Mouse (Mus musculus) midbrain, embryonic 14.5 days (tissue): ENCODE results near the gene Snx30. TPM values are rescaled to one million over a fixed set of nuclear protein-coding genes. Genes with fewer than 3 reads are reported as not detected.

ENCODE experiments used
- ATAC-seq: fragments of 200-750 bp; cut with Nextera tagmentation; 2 replicates; pipeline ENCODE4 v1.8.0; 2017; ENCODE audit warnings: moderate number of reproducible peaks, moderate library complexity; ENCODE audit not compliant: low FRiP score, low TSS enrichment
- DNase-seq: peaks from one replicate; pipeline ENCODE4 v3.0.0-alpha.2; 2015
- H3K27ac ChIP-seq: fragments of 300-500 bp; sonication (generic); replicated peaks from 2 replicates; pipeline ENCODE4 v1.5.1; 2014; ENCODE audit warnings: mild to moderate bottlenecking, low read depth, low read length, moderate library complexity
- H3K27me3 ChIP-seq: fragments of 300-500 bp; sonication (generic); 2 replicates; pipeline ENCODE4 v1.6.1; 2014; ENCODE audit warnings: low read length, control low read depth, mixed read lengths; ENCODE audit not compliant: control insufficient read depth, insufficient read depth
- H3K36me3 ChIP-seq: fragments of 300-500 bp; sonication (generic); 2 replicates; pipeline ENCODE4 v1.6.1; 2014; ENCODE audit warnings: low read length, control low read depth; ENCODE audit not compliant: control insufficient read depth, insufficient read depth
- H3K4me1 ChIP-seq: fragments of 300-500 bp; sonication (generic); 2 replicates; pipeline ENCODE4 v1.6.1; 2014; ENCODE audit warnings: mild to moderate bottlenecking, antibody characterized with exemption, low read length, control low read depth; ENCODE audit not compliant: control insufficient read depth, insufficient read depth
- H3K4me2 ChIP-seq: fragments of 300-500 bp; sonication (generic); 2 replicates; pipeline ENCODE4 v1.6.1; 2014; ENCODE audit warnings: mild to moderate bottlenecking, low read length, moderate library complexity
- H3K4me3 ChIP-seq: fragments of 300-500 bp; sonication (generic); replicated peaks from 2 replicates; pipeline ENCODE4 v1.5.1; 2014; ENCODE audit warnings: low read depth, low read length
- H3K9ac ChIP-seq: fragments of 300-500 bp; sonication (generic); replicated peaks from 2 replicates; pipeline ENCODE4 v1.6.1; 2014; ENCODE audit warnings: mild to moderate bottlenecking, low read length, moderate library complexity
- H3K9me3 ChIP-seq: fragments of 300-500 bp; sonication (generic); 2 replicates; pipeline ENCODE4 v1.6.1; 2016; ENCODE audit warnings: low read length, control low read depth, mixed read lengths; ENCODE audit not compliant: control insufficient read depth
- WGBS: fragments of 180-500 bp; shearing (Covaris S2); extraction: QIAGEN DNeasy Blood & Tissue Kit; methylation state at CpG from one replicate; pipeline ENCODE4 v1.1.7; 2014; 5-methylcytosine and 5-hydroxymethylcytosine counted together
- polyA plus RNA-seq: library from polyadenylated mRNA; unstranded; fragments of >200 nt; fragmentation: Nextera tagmentation; extraction: Ambion mirVana; gene quantifications from 2 replicates; pipeline ENCODE4 v1.2.1, GENCODE M21; 2014

Gene Snx30
- polyA plus RNA-seq, 1 experiment from 2014 or later: 22.7 TPM

- no peak for ATAC-seq
These were observed 58.2 kb downstream of the Snx30 start for GRCm38 (mm10) chr4:59863869-59864268.

GRCm38 (mm10) chr4:59868086-59868485 is 62.4 kb downstream of the Snx30 start:
- WGBS: 87% methylated on average over 11 of the region's 11 CpGs
- no peak overlapping the region for H3K27ac ChIP-seq
- H3K36me3 ChIP-seq: no peaks in the 10 kb centered on the region
- no peak overlapping the region for H3K9ac ChIP-seq
- H3K4me2 ChIP-seq: no peak overlapping the region
- DNase-seq (no peak), ATAC-seq (no peak)
- H3K9me3 ChIP-seq: no peaks in the 10 kb centered on the region
- H3K27me3 ChIP-seq: no peaks in the 10 kb centered on the region
- H3K4me1 ChIP-seq: no peaks in the 10 kb centered on the region
- no peak overlapping the region for H3K4me3 ChIP-seq

More at GRCm38 (mm10) chr4:59863869-59864268, 58.2 kb downstream of the Snx30 start:
- no peak overlapping the region for H3K4me2 ChIP-seq
- H3K9me3 ChIP-seq: no peaks in the 10 kb centered on the region
- no peak overlapping the region for H3K27ac ChIP-seq
- H3K4me3 ChIP-seq: no peak overlapping the region
- no peaks in the 10 kb centered on the region for H3K36me3 ChIP-seq
- DNase-seq: no peak
- H3K4me1 ChIP-seq: no peaks in the 10 kb centered on the region
- no peaks in the 10 kb centered on the region for H3K27me3 ChIP-seq
- 76% methylated on average over 6 of the region's 6 CpGs for WGBS
- no peak overlapping the region for H3K9ac ChIP-seq

- Histone ChIP-seq H3K4me1 (no peaks in the 10 kb centered on the region), H3K4me3 (no peak overlapping the region), H3K27ac (no peak overlapping the region), H3K9me3 (no peaks in the 10 kb centered on the region), H3K9ac (no peak overlapping the region), H3K27me3 (no peaks in the 10 kb centered on the region), H3K4me2 (no peak overlapping the region), H3K36me3 (no peaks in the 10 kb centered on the region)
- DNase-seq (peak; percentile 25), ATAC-seq (no peak)
- WGBS: 76% methylated on average over 6 of the region's 6 CpGs
These were observed 63.9 kb downstream of the Snx30 start for GRCm38 (mm10) chr4:59869488-59870057.

GRCm38 (mm10) chr4:59870433-59870832 is 64.8 kb downstream of the Snx30 start:
- H3K4me3 ChIP-seq: no peak overlapping the region
- no peak overlapping the region for H3K9ac ChIP-seq
- no peak overlapping the region for H3K4me2 ChIP-seq
- DNase-seq: no peak
- no peaks in the 10 kb centered on the region for H3K9me3 ChIP-seq
- 92% methylated on average over 6 of the region's 6 CpGs for WGBS
- no peaks in the 10 kb centered on the region for H3K36me3 ChIP-seq
- H3K4me1 ChIP-seq: no peaks in the 10 kb centered on the region
- H3K27me3 ChIP-seq: no peaks in the 10 kb centered on the region
- no peak for ATAC-seq
- no peak overlapping the region for H3K27ac ChIP-seq

GRCm38 (mm10) chr4:59870859-59871591 is 65.4 kb downstream of the Snx30 start:
- no peaks in the 10 kb centered on the region for H3K9me3 ChIP-seq
- H3K9ac ChIP-seq: no peak overlapping the region
- H3K4me3 ChIP-seq: no peak overlapping the region
- WGBS: 57% methylated on average over 9 of the region's 9 CpGs
- ATAC-seq: peak; percentile 64; the same call in 1 of the 2 replicates
- DNase-seq: peak; percentile 92
- H3K36me3 ChIP-seq: no peaks in the 10 kb centered on the region
- H3K4me1 ChIP-seq: no peaks in the 10 kb centered on the region
- no peak overlapping the region for H3K27ac ChIP-seq
- no peak overlapping the region for H3K4me2 ChIP-seq
- H3K27me3 ChIP-seq: no peaks in the 10 kb centered on the region

- no peak for ATAC-seq
- no peaks in the 10 kb centered on the region for H3K9me3 ChIP-seq
- no peaks in the 10 kb centered on the region for H3K27me3 ChIP-seq
- H3K27ac ChIP-seq: no peak overlapping the region
- no peaks in the 10 kb centered on the region for H3K4me1 ChIP-seq
- DNase-seq: no peak
- no peak overlapping the region for H3K4me2 ChIP-seq
- H3K9ac ChIP-seq: no peak overlapping the region
- no peaks in the 10 kb centered on the region for H3K36me3 ChIP-seq
- WGBS: 20% methylated on average over 6 of the region's 6 CpGs
- H3K4me3 ChIP-seq: no peak overlapping the region
These were observed 67.6 kb downstream of the Snx30 start for GRCm38 (mm10) chr4:59873240-59873639.

GRCm38 (mm10) chr4:59873830-59874229 is 68.2 kb downstream of the Snx30 start:
- DNase-seq (no peak), ATAC-seq (no peak)
- H3K27ac ChIP-seq: no peak overlapping the region
- H3K4me3 ChIP-seq: no peak overlapping the region
- H3K27me3 ChIP-seq: no peaks in the 10 kb centered on the region
- H3K4me2 ChIP-seq: no peak overlapping the region
- no peaks in the 10 kb centered on the region for H3K4me1 ChIP-seq
- WGBS: 30% methylated on average over 5 of the region's 5 CpGs
- no peaks in the 10 kb centered on the region for H3K9me3 ChIP-seq
- no peak overlapping the region for H3K9ac ChIP-seq
- H3K36me3 ChIP-seq: no peaks in the 10 kb centered on the region

- Histone ChIP-seq H3K4me2 (no peak overlapping the region), H3K36me3 (peaks cover 12% of the 10 kb centered on the region; the same call in 1 of the 2 replicates), H3K4me1 (no peaks in the 10 kb centered on the region), H3K9ac (no peak overlapping the region), H3K9me3 (no peaks in the 10 kb centered on the region), H3K4me3 (no peak overlapping the region), H3K27me3 (no peaks in the 10 kb centered on the region), H3K27ac (no peak overlapping the region)
- 65% methylated on average over 6 of the region's 6 CpGs for WGBS
- ATAC-seq (no peak), DNase-seq (peak; percentile 9)
These were observed 70.9 kb downstream of the Snx30 start for GRCm38 (mm10) chr4:59876570-59876969.

- 54% methylated on average over 2 of the region's 2 CpGs for WGBS
- Histone ChIP-seq H3K27me3 (no peaks in the 10 kb centered on the region), H3K9ac (no peak overlapping the region), H3K4me3 (no peak overlapping the region), H3K9me3 (no peaks in the 10 kb centered on the region), H3K4me1 (no peaks in the 10 kb centered on the region), H3K36me3 (peaks cover 12% of the 10 kb centered on the region; the same call in 1 of the 2 replicates), H3K4me2 (no peak overlapping the region), H3K27ac (no peak overlapping the region)
- ATAC-seq (no peak), DNase-seq (no peak)
These were observed 71.4 kb downstream of the Snx30 start for GRCm38 (mm10) chr4:59877025-59877424.
